Mouse (Mus musculus) neural tube, embryonic 14.5 days (tissue): Measurements from ENCODE around the gene Aar2. TPM values are rescaled to one million over a fixed set of nuclear protein-coding genes. Genes with fewer than 3 reads are reported as not detected.

Source experiments
- ATAC-seq: fragments of 200-750 bp; cut with Nextera tagmentation; 2 replicates; pipeline ENCODE4 v1.8.0; 2017; ENCODE audit warnings: low read depth, mild to moderate bottlenecking, moderate TSS enrichment, moderate library complexity
- H3K27ac ChIP-seq: fragments of 300-500 bp; sonication (generic); 2 replicates; pipeline ENCODE4 v1.5.1; 2014; ENCODE audit warnings: low read depth, mild to moderate bottlenecking, control low read depth, low read length, moderate library complexity, mixed read lengths
- H3K27me3 ChIP-seq: fragments of 300-500 bp; sonication (generic); 2 replicates; pipeline ENCODE4 v1.6.1; 2014; ENCODE audit warnings: low read length; ENCODE audit not compliant: control insufficient read depth, insufficient read depth
- H3K36me3 ChIP-seq: fragments of 300-500 bp; sonication (generic); 2 replicates; pipeline ENCODE4 v1.6.1; 2014; ENCODE audit warnings: low read length, mixed read lengths; ENCODE audit not compliant: control insufficient read depth, insufficient read depth
- H3K4me1 ChIP-seq: fragments of 300-500 bp; sonication (generic); 2 replicates; pipeline ENCODE4 v1.6.1; 2014; ENCODE audit warnings: low read length; ENCODE audit not compliant: control insufficient read depth, insufficient read depth
- H3K4me2 ChIP-seq: fragments of 300-500 bp; sonication (generic); 2 replicates; pipeline ENCODE4 v1.6.1; 2014; ENCODE audit warnings: mild to moderate bottlenecking, low read depth, low read length, control low read depth
- H3K4me3 ChIP-seq: fragments of 300-500 bp; sonication (generic); 2 replicates; pipeline ENCODE4 v1.5.1; 2014; ENCODE audit warnings: low read depth, low read length, control low read depth, mixed read lengths
- H3K9ac ChIP-seq: fragments of 300-500 bp; sonication (generic); replicated peaks from 2 replicates; pipeline ENCODE4 v1.6.1; 2014; ENCODE audit warnings: low read depth, mild to moderate bottlenecking, control low read depth, low read length, mixed read lengths
- H3K9me3 ChIP-seq: fragments of 300-500 bp; sonication (generic); 2 replicates; pipeline ENCODE4 v1.6.1; 2016; ENCODE audit warnings: low read length; ENCODE audit not compliant: control insufficient read depth
- WGBS: fragments of 180-500 bp; shearing (Covaris S2); extraction: QIAGEN DNeasy Blood & Tissue Kit; methylation state at CpG from one replicate; pipeline ENCODE4 v1.1.7; 2014; 5-methylcytosine and 5-hydroxymethylcytosine counted together
- polyA plus RNA-seq: library from polyadenylated mRNA; unstranded; fragments of >200 nt; fragmentation: Nextera tagmentation; extraction: Ambion mirVana; gene quantifications from 2 replicates; pipeline ENCODE4 v1.2.1, GENCODE M21; 2014

The Aar2 gene
- polyA plus RNA-seq, 1 experiment from 2014 or later: 51.1 TPM

- no peak overlapping the region for H3K9ac ChIP-seq
- no peak overlapping the region for H3K4me3 ChIP-seq
- no peaks in the 10 kb centered on the region for H3K27me3 ChIP-seq
- no peak for ATAC-seq
- H3K4me1 ChIP-seq: no peaks in the 10 kb centered on the region
- WGBS: 65% methylated on average over 3 of the region's 3 CpGs
- H3K9me3 ChIP-seq: no peaks in the 10 kb centered on the region
- no peak overlapping the region for H3K4me2 ChIP-seq
- no peak overlapping the region for H3K27ac ChIP-seq
- H3K36me3 ChIP-seq: no peaks in the 10 kb centered on the region
Observed at GRCm38 (mm10) chr2:156605144-156605543, 57.8 kb downstream of the Aar2 start.

GRCm38 (mm10) chr2:156605971-156606370 lies 58.6 kb downstream of the Aar2 start:
- no peak overlapping the region for H3K27ac ChIP-seq
- H3K9me3 ChIP-seq: no peaks in the 10 kb centered on the region
- H3K36me3 ChIP-seq: no peaks in the 10 kb centered on the region
- no peak overlapping the region for H3K9ac ChIP-seq
- H3K27me3 ChIP-seq: no peaks in the 10 kb centered on the region
- no peak overlapping the region for H3K4me3 ChIP-seq
- no peaks in the 10 kb centered on the region for H3K4me1 ChIP-seq
- 63% methylated on average over 5 of the region's 5 CpGs for WGBS
- H3K4me2 ChIP-seq: no peak overlapping the region
- no peak for ATAC-seq

DNA sequence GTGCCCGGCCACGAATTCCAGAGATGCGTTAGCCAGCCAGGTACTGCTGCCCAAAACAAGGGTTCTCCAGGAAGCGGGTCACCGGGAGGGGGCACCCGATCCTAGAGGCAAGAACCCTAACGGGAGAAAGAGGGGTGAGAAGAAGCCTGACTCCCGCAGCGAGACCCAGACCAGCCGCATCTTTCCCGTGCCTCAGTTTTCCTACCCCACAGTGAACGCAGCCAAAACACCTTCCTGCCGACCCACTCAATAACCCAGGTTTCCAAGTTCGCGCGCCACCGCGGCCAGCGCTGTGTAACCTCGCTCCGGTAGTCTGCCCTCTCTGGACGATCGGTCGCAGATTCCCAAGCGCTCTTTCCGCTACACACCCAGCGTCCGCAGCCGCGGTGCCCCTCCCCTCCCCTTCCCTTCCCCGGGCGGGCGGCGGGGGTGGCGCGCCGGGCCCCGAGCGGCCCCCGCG lies 65.7 kb downstream of the Aar2 start:
- Histone ChIP-seq H3K4me1 (peaks cover 11% of the 10 kb centered on the region), H3K27ac (no peak overlapping the region; the same call in 1 of the 2 replicates), H3K9ac (peak overlapping the region; percentile 82), H3K27me3 (peaks cover 18% of the 10 kb centered on the region), H3K4me2 (peak overlapping the region; percentile 81), H3K4me3 (peak overlapping the region; percentile 79), H3K9me3 (no peaks in the 10 kb centered on the region), H3K36me3 (no peaks in the 10 kb centered on the region)
- WGBS: under 1% methylated on average over 23 of the region's 41 CpGs
- peak; percentile 44 for ATAC-seq

GRCm38 (mm10) chr2:156613541-156614257 lies 66.3 kb downstream of the Aar2 start, which contains the start of gene Dlgap4:
Gene Dlgap4, plus strand, starts transcription at chr2:156613705.
- Histone ChIP-seq H3K9ac (peak within 1 kb of the TSS; percentile 82), H3K27me3 (peaks cover 18% of the 10 kb centered on the region), H3K4me2 (peak within 1 kb of the TSS; percentile 81), H3K9me3 (no peaks in the 10 kb centered on the region), H3K27ac (peak within 1 kb of the TSS; percentile 71), H3K4me1 (peaks cover 11% of the 10 kb centered on the region), H3K4me3 (peak within 1 kb of the TSS; percentile 79), H3K36me3 (no peaks in the 10 kb centered on the region)
- peak; percentile 77 for ATAC-seq
- under 1% methylated on average over 59 of the region's 103 CpGs for WGBS

- H3K4me2 ChIP-seq: peak overlapping the region; percentile 81
- H3K36me3 ChIP-seq: no peaks in the 10 kb centered on the region
- no peaks in the 10 kb centered on the region for H3K9me3 ChIP-seq
- no peak overlapping the region for H3K27ac ChIP-seq
- peaks cover 18% of the 10 kb centered on the region for H3K27me3 ChIP-seq
- peak overlapping the region; percentile 79 for H3K4me3 ChIP-seq
- peaks cover 11% of the 10 kb centered on the region for H3K4me1 ChIP-seq
- peak overlapping the region; percentile 82 for H3K9ac ChIP-seq
- peak; percentile 28 for ATAC-seq
- 0% methylated on average over 18 of the region's 18 CpGs for WGBS
Observed at GRCm38 (mm10) chr2:156614258-156614556, 66.8 kb downstream of the Aar2 start.

DNA sequence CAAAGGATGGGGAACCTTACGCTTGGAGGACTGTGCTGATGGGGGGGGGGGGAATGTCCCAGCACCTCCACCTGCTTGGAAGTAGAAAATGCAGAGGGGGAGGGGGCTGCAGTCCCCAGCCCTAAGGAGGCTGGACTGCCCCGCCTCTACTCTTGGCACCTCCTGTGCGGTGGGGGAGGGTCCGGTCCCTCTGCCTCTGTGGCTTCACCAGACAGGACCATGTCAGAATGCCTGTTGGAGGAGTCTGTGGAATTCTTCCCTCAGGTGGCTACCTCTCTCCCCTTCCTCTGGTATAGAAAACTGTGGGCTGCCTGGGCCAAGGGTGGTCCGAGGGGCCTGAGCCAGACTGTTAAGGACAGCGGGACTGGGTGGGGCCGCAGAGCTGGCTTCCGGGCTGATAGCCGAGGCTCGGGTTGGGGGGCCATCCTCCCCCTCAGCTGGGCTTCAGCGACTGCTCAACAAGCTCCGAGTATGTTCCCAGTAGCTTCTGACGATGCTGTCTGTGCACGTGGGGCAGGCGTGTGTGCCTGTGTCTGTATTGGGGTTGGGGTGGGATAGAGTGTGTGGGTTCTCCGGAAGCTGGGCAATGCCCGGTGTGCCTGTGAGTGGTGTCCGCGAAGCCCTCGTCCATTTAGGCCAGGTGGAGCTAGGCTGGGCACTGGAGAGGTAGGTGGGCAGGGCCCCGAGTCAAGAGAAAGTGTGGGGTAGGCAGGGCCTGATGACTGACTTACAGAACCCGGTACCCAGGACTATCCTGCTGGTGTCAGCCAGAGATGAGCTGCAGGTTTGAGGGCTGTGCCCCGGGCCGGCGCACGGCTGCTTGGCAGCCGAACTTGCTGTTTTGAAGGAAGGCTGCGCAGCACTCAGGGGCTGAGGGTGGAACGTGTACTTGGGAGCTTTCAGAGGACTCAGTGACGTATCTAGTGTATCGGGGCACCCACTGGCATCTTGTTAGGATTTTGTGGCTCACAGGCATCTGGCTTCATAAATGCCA lies 67.6 kb downstream of the Aar2 start:
- H3K4me2 ChIP-seq: peak overlapping the region; percentile 81
- H3K4me3 ChIP-seq: peak overlapping the region; percentile 79
- H3K4me1 ChIP-seq: peaks cover 11% of the 10 kb centered on the region
- H3K9ac ChIP-seq: peak overlapping the region; percentile 82
- no peaks in the 10 kb centered on the region for H3K9me3 ChIP-seq
- H3K27ac ChIP-seq: no peak overlapping the region
- ATAC-seq: peak; percentile 38; the same call in 1 of the 2 replicates
- 9% methylated on average over 31 of the region's 31 CpGs for WGBS
- peaks cover 18% of the 10 kb centered on the region for H3K27me3 ChIP-seq
- no peaks in the 10 kb centered on the region for H3K36me3 ChIP-seq

- Histone ChIP-seq H3K4me1 (peaks cover 11% of the 10 kb centered on the region), H3K36me3 (no peaks in the 10 kb centered on the region), H3K27me3 (peaks cover 18% of the 10 kb centered on the region), H3K4me3 (no peak overlapping the region), H3K9me3 (no peaks in the 10 kb centered on the region), H3K27ac (no peak overlapping the region), H3K4me2 (no peak overlapping the region), H3K9ac (no peak overlapping the region)
- 78% methylated on average over 7 of the region's 7 CpGs for WGBS
- no peak for ATAC-seq
Observed at GRCm38 (mm10) chr2:156616513-156616912, 69.1 kb downstream of the Aar2 start.

DNA sequence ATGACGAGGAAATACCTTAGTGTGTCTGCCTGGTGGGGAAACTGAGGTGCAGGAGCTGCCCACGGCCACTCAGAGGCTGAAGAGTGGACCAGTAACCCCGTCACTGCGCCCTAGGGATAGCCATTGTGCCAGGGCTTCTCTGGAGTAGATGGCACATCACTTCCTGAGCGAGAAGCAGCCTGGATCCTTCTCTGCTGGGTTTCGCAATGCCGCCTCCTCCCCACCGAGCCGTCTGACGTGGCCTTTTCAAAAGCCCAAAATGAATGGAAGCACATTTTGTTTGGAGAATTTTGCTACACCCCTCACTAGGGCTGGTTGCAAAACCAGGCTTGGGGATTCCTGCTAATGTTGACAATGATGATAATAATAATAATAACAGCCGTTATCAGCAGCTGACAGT lies 70.2 kb downstream of the Aar2 start:
- Histone ChIP-seq H3K9ac (no peak overlapping the region), H3K4me1 (peaks cover 11% of the 10 kb centered on the region), H3K36me3 (no peaks in the 10 kb centered on the region), H3K27me3 (peaks cover 18% of the 10 kb centered on the region), H3K9me3 (no peaks in the 10 kb centered on the region), H3K4me2 (no peak overlapping the region), H3K4me3 (no peak overlapping the region), H3K27ac (no peak overlapping the region)
- WGBS: 32% methylated on average over 11 of the region's 11 CpGs
- ATAC-seq: no peak
